Mouse (Mus musculus) liver, embryonic 16.5 days (tissue): ENCODE data around the gene Gm6020. TPM values are rescaled to one million over a fixed set of nuclear protein-coding genes. Genes with fewer than 3 reads are reported as not detected.
"Not testable (repeated sequence)": the region's sequence is repeated elsewhere in the genome, so short reads cannot be mapped to it uniquely, and the experiment has no call there.

Experiments used
- ATAC-seq: fragments of 200-750 bp; cut with Nextera tagmentation; 2 replicates; pipeline ENCODE4 v1.8.0; 2017; ENCODE audit warnings: low read depth, mild to moderate bottlenecking, moderate number of reproducible peaks, moderate library complexity
- H3K27ac ChIP-seq: fragments of 300-500 bp; sonication (generic); 2 replicates; pipeline ENCODE4 v1.5.1; 2014; ENCODE audit warnings: mild to moderate bottlenecking, low read length
- H3K27me3 ChIP-seq: fragments of 300-500 bp; sonication (generic); 2 replicates; pipeline ENCODE4 v1.6.1; 2014; ENCODE audit warnings: low read depth, low read length, mixed read lengths; ENCODE audit not compliant: control insufficient read depth, insufficient read depth
- H3K36me3 ChIP-seq: fragments of 300-500 bp; sonication (generic); 2 replicates; pipeline ENCODE4 v1.6.1; 2014; ENCODE audit warnings: mild to moderate bottlenecking; ENCODE audit not compliant: control insufficient read depth, insufficient read depth
- H3K4me1 ChIP-seq: fragments of 300-500 bp; sonication (generic); 2 replicates; pipeline ENCODE4 v1.6.1; 2014; ENCODE audit warnings: low read depth, low read length, mixed read lengths; ENCODE audit not compliant: control insufficient read depth
- H3K4me2 ChIP-seq: fragments of 300-500 bp; sonication (generic); 2 replicates; pipeline ENCODE4 v1.6.1; 2014; ENCODE audit warnings: low read depth, low read length, mixed read lengths
- H3K4me3 ChIP-seq: fragments of 300-500 bp; sonication (generic); 2 replicates; pipeline ENCODE4 v1.5.1; 2014; ENCODE audit warnings: low read depth, mild to moderate bottlenecking, low read length
- H3K9ac ChIP-seq: fragments of 300-500 bp; sonication (generic); 2 replicates; pipeline ENCODE4 v1.6.1; 2014; ENCODE audit warnings: low read depth, low read length
- H3K9me3 ChIP-seq: fragments of 300-500 bp; sonication (generic); replicated peaks from 2 replicates; pipeline ENCODE4 v1.6.1; 2016; ENCODE audit warnings: low read length; ENCODE audit not compliant: control insufficient read depth
- WGBS: fragments of 180-500 bp; shearing (Covaris S2); extraction: QIAGEN DNeasy Blood & Tissue Kit; methylation state at CpG from one replicate; pipeline ENCODE4 v1.1.7; 2014; ENCODE audit not compliant: insufficient replicate concordance; 5-methylcytosine and 5-hydroxymethylcytosine counted together
- polyA plus RNA-seq: library from polyadenylated mRNA; unstranded; fragments of >200 nt; fragmentation: Nextera tagmentation; extraction: Ambion mirVana; gene quantifications from 2 replicates; pipeline ENCODE4 v1.2.1, GENCODE M21; 2015

Gm6020 gene
- polyA plus RNA-seq, result not detected in 2 replicates

GRCm38 (mm10) chr19:61183590-61183989 lies at the start of gene Gm6020:
Gene Gm6020 (plus strand): TSS chr19:61183890.
- ATAC-seq, H3K27ac ChIP-seq, H3K9me3 ChIP-seq, H3K4me3 ChIP-seq, H3K4me1 ChIP-seq, H3K9ac ChIP-seq, H3K4me2 ChIP-seq, H3K36me3 ChIP-seq, H3K27me3 ChIP-seq: not testable (repeated sequence)
- WGBS, result 55% methylated on average over 2 of the region's 2 CpGs

GRCm38 (mm10) chr19:61138655-61139054 lies 45.0 kb upstream of the Gm6020 start:
- no peaks in the 10 kb centered on the region for H3K36me3 ChIP-seq
- H3K27me3 ChIP-seq, result no peaks in the 10 kb centered on the region
- H3K9ac ChIP-seq, result no peak overlapping the region
- H3K27ac ChIP-seq, result no peak overlapping the region
- peaks cover 9% of the 10 kb centered on the region for H3K4me1 ChIP-seq
- H3K9me3 ChIP-seq, result no peaks in the 10 kb centered on the region
- no peak for ATAC-seq
- H3K4me2 ChIP-seq, result no peak overlapping the region
- H3K4me3 ChIP-seq, result no peak overlapping the region

- Histone ChIP-seq H3K4me1 (peaks cover 9% of the 10 kb centered on the region), H3K9ac (peak within 1 kb of the TSS; percentile 93), H3K4me2 (peak within 1 kb of the TSS; percentile 78), H3K36me3 (no peaks in the 10 kb centered on the region), H3K27ac (peak within 1 kb of the TSS; percentile 79), H3K27me3 (no peaks in the 10 kb centered on the region), H3K9me3 (no peaks in the 10 kb centered on the region), H3K4me3 (peak within 1 kb of the TSS; percentile 88)
- 0% methylated on average over 18 of the region's 18 CpGs for WGBS
- ATAC-seq, result peak; percentile 100
Observed at GRCm38 (mm10) chr19:61140342-61141206, 43.1 kb upstream of the Gm6020 start, which contains the start of gene Zfp950. Gene Zfp950 (minus strand): TSS chr19:61140840.

- Histone ChIP-seq H3K4me1 (peaks cover 9% of the 10 kb centered on the region), H3K4me3 (peak overlapping the region; percentile 88), H3K4me2 (peak overlapping the region; percentile 78), H3K27me3 (no peaks in the 10 kb centered on the region), H3K9me3 (no peaks in the 10 kb centered on the region), H3K36me3 (no peaks in the 10 kb centered on the region), H3K9ac (no peak overlapping the region; the same call in 1 of the 2 replicates), H3K27ac (no peak overlapping the region)
- no peak for ATAC-seq
- 27% methylated on average over 4 of the region's 4 CpGs for WGBS
Observed at GRCm38 (mm10) chr19:61141299-61141698, 42.4 kb upstream of the Gm6020 start.

- H3K4me1 ChIP-seq, result peaks cover 3% of the 10 kb centered on the region
- WGBS, result 5% methylated on average over 8 of the region's 8 CpGs
- H3K36me3 ChIP-seq, result no peaks in the 10 kb centered on the region
- no peak overlapping the region for H3K27ac ChIP-seq
- peak; percentile 79 for ATAC-seq
- H3K9me3 ChIP-seq, result no peaks in the 10 kb centered on the region
- no peaks in the 10 kb centered on the region for H3K27me3 ChIP-seq
- peak overlapping the region; percentile 57 for H3K4me3 ChIP-seq
- peak overlapping the region; percentile 76 for H3K4me2 ChIP-seq
- peak overlapping the region; percentile 37 for H3K9ac ChIP-seq
Observed at GRCm38 (mm10) chr19:61151372-61151700, 32.4 kb upstream of the Gm6020 start.

GRCm38 (mm10) chr19:61151701-61152420 lies 31.8 kb upstream of the Gm6020 start:
- WGBS, result under 1% methylated on average over 27 of the region's 27 CpGs
- peaks cover 3% of the 10 kb centered on the region for H3K4me1 ChIP-seq
- H3K36me3 ChIP-seq, result no peaks in the 10 kb centered on the region
- H3K4me2 ChIP-seq, result peak overlapping the region; percentile 76
- no peaks in the 10 kb centered on the region for H3K9me3 ChIP-seq
- no peaks in the 10 kb centered on the region for H3K27me3 ChIP-seq
- peak overlapping the region; percentile 37 for H3K9ac ChIP-seq
- H3K4me3 ChIP-seq, result peak overlapping the region; percentile 57
- H3K27ac ChIP-seq, result no peak overlapping the region
- ATAC-seq, result peak; percentile 76

- H3K4me2 ChIP-seq, result peak within 1 kb of the TSS; percentile 36; the same call in 1 of the 2 replicates
- H3K4me1 ChIP-seq, result no peaks in the 10 kb centered on the region
- H3K9ac ChIP-seq, result no peak within 1 kb of the TSS
- ATAC-seq, result no peak
- H3K9me3 ChIP-seq, result no peaks in the 10 kb centered on the region
- no peak within 1 kb of the TSS for H3K27ac ChIP-seq
- 24% methylated on average over 39 of the region's 39 CpGs for WGBS
- H3K4me3 ChIP-seq, result peak within 1 kb of the TSS; percentile 24
- no peaks in the 10 kb centered on the region for H3K27me3 ChIP-seq
- H3K36me3 ChIP-seq, result no peaks in the 10 kb centered on the region
Observed at GRCm38 (mm10) chr19:61175756-61176324, 7.8 kb upstream of the Gm6020 start, which contains the start of gene Gm7102. Gene Gm7102 (minus strand): TSS chr19:61176309.

GRCm38 (mm10) chr19:61199316-61199715 lies 15.6 kb downstream of the Gm6020 start:
- Histone ChIP-seq H3K9ac (no peak overlapping the region), H3K27ac (no peak overlapping the region), H3K4me3 (no peak overlapping the region), H3K4me2 (no peak overlapping the region), H3K4me1 (no peaks in the 10 kb centered on the region), H3K9me3 (no peaks in the 10 kb centered on the region), H3K27me3 (no peaks in the 10 kb centered on the region), H3K36me3 (no peaks in the 10 kb centered on the region)
- WGBS, result 12% methylated on average over 13 of the region's 13 CpGs
- ATAC-seq, result no peak
